Mouse (Mus musculus): ENCODE measurements around the gene Alox8. TPM values are rescaled to one million over a fixed set of nuclear protein-coding genes. Genes with fewer than 3 reads are reported as not detected.
A peak's percentile ranks its signal among the peaks of the same experiment; 100 is the strongest.

The Alox8 gene
- total RNA-seq, 2 experiments from 2014 or later = 0.07 TPM; not detected in 1

DNA sequence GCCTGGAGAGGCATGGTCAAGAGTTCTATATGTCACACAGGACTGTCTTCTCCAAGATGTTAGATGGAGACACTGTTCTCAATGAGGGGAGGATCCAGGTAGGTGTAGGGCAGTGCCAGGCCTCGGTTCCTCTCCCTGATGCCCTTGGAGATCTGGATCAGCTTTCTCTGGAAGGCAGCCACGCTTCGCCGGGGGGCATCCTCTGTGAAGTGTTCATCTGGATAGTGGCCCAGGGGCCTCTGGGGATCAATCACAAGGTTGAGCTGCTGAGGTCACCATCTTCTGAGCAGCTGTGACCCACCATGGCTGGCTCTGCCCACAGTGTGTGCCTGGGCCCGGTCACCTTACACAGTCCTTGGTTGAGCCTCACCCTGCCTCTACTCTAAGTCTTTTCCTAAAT is 12.6 kb downstream of the Alox8 start:
- ATAC-seq (replicated peaks; ENCODE audit: poor library complexity) = no peak

DNA sequence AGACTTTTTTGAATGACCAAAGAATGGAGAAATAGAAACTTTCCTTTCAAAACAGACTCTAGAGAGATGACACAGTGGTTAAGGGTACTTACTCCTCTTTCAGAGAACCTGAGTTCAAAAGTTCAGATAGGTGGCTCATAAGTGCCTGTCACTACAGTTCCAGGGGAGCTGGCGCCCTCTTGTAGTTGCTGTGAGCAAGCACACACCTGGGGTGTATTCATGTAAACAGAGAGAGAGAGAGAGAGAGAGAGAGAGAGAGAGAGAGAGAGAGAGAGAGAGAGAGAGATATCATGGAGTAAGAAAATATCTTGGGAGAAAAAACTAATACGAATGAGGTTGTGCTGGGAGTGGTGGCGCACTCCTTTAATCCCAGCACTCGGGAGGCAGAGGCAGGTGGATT is 17.5 kb downstream of the Alox8 start:
- no peak for ATAC-seq (replicated peaks; ENCODE audit: poor library complexity)

DNA sequence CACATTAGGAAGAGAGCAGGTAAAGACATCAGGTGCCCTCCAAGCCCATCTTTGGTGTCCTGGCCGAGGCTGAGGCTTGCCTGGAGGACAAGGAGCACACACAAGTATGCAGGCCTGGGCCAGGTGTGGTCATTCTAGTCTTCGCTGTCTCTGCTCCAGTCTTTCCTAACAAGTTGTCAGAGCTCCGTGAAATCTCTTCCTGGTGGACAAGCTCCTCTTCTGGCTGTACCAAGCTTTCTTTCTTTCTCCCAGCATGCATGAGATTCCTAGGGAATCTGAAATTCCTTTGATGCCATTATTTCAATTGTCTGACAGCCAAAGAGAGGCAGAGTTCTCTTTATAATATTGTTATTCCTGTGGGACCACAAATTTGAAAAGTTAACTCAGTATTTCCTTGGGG is 18.1 kb downstream of the Alox8 start:
- ATAC-seq (replicated peaks; ENCODE audit: poor library complexity) = no peak

DNA sequence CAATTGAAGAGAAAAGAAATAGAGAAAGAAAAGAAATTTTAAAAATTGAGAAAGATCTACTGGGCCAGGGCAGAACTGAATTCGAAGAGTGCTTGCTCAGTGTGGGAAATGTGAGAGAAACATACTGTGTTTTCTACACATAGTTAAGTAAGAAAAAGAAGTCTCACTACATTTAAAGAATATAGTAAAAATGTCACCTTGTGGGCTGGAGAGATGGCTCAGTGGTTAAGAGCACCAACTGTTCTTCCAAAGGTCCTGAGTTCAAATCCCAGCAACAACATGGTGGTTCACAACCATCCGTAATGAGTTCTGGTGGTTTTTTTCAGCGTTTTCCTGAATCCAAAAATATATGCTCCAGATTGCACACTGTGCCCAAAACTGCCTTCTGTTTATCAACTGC is 19.1 kb downstream of the Alox8 start:
- no peak for ATAC-seq (replicated peaks; ENCODE audit: poor library complexity)

DNA sequence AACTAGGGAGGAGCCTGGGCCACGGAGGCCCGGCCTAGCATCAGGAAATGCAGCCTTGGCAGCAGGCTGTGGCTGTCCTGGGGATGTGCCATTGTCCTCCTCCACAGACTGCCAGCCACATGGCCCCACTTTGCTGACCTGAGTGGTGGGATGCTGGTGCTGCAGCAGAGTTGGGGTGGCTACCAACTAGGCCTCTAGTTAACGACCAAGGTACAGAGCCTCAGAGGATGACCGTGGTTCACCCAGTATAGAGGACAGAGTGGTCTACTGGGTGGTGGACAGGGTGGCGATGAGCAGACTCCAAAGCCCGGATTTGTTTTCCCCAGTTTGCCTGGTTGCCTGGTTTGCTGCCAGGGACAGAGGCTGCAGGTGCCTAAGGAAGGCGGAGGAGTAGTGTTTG is 22.9 kb downstream of the Alox8 start:
- no peak for ATAC-seq (replicated peaks; ENCODE audit: poor library complexity)

DNA sequence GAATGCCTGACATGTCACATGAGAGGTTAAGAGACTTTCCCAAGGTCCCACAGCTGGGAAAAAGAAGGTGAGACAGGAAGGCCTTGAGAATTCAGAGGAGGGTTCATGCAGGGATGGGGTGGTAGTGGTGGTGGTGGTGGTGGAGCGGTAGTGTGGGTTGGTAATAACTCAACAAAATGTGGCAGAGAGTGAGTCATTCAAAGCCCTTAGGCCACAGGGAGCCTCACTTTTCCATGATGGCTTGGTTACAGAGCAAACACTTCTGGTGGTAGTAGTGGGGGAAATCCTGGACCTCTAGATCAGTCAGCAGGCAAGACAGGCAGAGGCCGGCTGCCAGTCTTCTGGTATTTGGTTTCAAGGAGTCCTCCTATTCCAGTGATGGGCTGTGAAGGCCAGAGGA is 25.0 kb downstream of the Alox8 start:
- ATAC-seq (replicated peaks; ENCODE audit: poor library complexity) = no peak

DNA sequence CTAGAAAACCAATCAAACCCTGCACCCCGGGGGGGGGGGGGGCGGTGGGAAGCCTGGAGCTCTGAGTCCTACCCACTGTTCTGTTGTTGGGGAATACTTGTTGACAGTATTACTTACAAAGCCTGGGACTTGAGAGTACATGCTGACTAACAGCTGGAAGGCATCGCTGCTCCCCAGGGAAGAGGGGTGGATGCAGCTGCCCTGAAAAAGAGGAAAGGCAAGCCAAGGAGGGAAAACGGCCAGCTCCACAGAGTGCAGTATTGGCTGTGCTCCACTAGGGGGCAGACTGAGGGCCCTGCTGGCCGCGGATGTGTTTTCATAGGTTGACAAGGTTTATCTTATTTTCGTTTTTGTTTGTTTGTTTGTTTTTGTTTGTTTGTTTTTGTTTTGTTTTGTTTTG is 26.0 kb downstream of the Alox8 start:
- peak; percentile 54; the same call in 1 of the 2 replicates for ATAC-seq (replicated peaks; ENCODE audit: poor library complexity)

DNA sequence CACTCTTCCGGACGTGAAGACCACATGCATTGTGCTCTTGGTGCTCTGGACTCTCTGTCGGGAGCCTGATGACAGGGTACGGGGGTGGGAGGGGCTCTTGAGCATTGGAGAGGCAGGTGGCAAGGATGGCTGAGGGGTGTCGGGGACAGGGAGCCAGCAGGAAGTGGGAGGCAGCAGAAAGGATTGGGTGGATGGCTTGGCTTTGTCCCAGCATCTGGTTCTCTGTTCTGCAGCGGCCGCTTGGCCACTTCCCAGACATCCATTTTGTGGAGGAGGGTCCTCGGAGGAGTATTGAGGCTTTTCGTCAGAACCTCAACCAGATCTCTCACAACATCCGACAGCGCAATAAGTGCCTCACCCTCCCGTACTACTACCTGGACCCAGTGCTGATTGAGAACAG is 28.3 kb downstream of the Alox8 start:
- ATAC-seq (replicated peaks; ENCODE audit: poor library complexity) = no peak

DNA sequence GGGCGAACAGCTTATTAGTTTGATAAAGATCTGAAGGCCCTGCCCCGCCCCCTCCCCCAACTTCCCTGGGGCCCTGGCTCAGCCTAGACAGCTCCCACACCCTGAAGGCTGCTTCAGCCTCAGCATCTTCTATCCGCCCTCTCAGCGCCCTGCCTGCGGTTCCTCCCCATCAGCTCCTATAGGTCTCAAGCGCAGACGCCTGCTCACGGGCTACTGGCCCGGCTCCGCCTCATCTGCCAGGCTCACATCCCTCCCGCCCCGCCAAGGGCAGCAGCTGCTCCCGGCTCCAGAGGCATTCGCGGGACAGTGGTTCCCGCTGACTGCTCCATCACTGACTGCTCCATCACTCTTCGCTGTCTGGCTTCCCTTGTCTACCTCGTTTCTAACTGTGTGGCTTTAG is 40.8 kb downstream of the Alox8 start, which contains the start of gene Alox12b:
Alox12b (plus strand) TSS at position 190 of the 400 bp plus-strand sequence.
- ATAC-seq (replicated peaks; ENCODE audit: poor library complexity) = 0 out of 2 replicates have a peak, but pooled peaks have one; percentile 29

DNA sequence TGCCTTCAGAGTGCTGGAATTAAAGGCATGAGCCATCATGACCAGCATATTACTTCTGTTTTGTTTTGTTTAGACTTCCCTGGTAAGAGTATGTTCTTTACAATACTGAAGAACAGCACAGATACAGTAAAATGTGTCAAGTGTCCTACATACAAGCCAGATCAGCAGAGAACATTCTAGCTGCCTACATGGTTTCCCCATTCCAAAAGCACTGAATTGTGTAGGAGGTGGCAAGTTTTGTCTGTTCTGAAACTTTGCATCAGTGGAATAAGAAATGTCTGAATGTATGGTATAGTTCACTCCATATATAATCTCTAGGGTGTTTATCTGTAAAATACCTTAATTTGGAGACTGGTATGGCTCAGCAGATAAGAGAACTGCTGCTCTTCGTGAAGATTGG is 42.3 kb downstream of the Alox8 start:
- ATAC-seq (replicated peaks; ENCODE audit: poor library complexity) = peak; percentile 46; the same call in 1 of the 2 replicates

DNA sequence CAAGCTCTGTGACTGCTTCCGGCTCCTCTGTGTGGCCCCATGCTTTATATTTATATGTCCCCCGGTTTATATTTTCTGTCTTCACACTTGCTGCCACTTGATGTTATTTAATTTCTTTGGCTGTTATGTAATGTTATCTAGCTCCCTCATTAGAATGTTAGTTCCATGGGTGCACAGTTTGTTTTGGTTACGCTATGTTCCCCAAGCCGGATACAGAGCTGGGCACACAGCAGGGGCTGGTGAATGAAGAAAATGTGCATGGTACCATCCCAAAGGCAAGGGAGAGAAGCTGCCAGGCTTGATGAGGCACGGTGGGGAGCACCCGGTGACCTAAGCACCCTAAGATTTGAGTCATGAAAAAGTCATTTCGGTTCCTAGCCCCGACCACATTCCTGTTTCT is 43.8 kb downstream of the Alox8 start:
- no peak for ATAC-seq (replicated peaks; ENCODE audit: poor library complexity)

DNA sequence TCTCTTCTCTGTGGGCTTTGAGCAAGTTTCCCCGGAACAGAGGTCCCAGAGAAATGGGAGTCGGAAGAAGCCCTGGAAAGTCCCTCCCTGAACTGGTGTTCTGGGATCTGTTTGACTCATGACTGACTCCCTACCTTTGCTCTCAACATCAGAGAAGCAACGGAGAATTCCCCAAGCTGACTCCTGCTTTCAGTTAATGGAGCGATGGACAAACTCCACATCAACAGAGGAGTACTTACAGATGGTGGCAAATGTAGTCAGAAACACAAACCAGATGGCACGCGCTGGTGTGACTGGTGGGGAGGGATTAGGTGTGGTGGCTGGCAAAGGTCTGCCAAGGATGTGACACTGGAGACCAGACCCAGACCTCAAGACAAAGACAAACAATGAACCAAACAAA is 46.6 kb downstream of the Alox8 start:
- ATAC-seq (replicated peaks; ENCODE audit: poor library complexity) = no peak

DNA sequence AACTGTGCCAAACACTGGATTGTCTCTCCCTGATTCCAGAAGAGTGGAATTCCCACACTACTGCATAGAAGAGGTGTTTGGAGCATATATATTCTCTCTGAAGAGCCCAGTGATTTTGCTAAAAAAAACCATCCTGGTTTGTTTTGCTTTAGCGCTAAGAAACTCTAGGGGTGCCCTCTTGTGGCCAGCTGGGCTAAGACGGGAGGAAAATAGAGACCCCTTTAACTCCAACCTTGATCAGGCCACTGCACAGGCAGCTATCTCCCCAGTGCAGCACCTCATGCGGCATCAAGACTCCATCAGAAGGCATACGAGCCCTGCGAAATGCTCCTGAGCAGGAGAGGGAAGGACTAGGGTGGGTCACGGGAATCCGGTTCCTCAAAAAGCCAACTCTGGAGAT is 47.2 kb downstream of the Alox8 start:
- ATAC-seq (replicated peaks; ENCODE audit: poor library complexity) = peak; percentile 94

DNA sequence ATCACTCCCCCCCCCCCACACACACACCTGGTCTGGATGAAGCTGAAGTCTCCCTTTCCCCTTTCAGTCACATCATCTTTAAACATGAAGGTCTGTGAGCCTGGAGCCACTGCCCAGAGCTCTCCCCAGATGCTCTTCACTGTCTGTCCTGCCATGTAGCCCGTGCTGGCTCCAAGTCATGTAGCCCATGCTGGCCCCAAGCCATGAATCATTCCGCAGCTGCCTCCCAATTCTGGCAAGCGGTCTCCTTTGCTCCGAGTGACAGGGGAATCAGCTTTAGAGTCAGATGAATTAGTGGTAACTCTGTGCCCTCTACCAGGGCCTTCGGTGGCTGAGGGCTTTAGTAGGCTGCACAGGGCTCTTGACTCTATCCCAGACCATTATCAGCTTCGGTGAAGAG is 47.9 kb downstream of the Alox8 start:
- ATAC-seq (replicated peaks; ENCODE audit: poor library complexity) = no peak

DNA sequence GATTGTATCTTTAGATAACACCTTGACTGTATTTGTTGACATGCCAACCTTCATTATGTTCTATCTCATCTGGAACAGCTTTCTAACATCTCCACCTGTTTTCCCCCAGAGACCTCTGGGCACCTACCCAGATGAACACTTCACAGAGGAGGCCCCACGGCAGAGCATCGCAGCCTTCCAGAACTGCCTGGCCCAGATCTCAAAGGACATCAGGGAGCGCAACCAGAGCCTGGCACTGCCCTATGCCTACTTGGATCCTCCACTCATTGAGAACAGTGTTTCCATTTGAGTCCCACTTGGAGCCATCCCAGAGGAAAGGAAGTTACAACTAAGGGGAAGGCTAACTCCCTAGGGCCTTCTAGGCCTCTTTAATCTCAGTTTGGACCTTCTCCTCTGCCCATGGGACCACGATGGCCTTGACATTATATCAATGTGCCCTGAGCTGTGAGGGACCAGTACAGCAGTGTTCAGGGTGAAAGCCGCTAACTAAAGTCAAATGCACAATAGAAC is 49.1 kb downstream of the Alox8 start:
- no peak for ATAC-seq (replicated peaks; ENCODE audit: poor library complexity)

DNA sequence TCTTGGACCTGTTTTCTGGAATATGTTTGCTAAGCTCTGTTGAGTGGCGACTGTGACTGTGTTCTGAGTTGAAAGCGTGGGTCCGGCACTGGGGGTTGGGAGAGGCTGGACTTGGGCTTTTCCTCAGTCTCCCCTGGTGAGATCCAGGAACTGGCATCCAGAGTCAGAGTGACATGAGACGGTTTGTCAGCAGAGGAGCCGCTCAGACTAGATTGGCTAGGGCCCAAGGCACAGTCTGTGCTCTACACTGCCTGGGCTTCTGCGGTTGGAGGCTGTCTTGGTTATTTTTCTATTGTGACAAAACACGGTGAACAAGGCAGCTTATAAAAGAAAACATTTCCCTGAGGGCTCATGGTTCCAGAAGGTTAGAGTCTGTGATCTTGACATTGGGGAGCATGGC is 50.1 kb downstream of the Alox8 start:
- ATAC-seq (replicated peaks; ENCODE audit: poor library complexity) = no peak

DNA sequence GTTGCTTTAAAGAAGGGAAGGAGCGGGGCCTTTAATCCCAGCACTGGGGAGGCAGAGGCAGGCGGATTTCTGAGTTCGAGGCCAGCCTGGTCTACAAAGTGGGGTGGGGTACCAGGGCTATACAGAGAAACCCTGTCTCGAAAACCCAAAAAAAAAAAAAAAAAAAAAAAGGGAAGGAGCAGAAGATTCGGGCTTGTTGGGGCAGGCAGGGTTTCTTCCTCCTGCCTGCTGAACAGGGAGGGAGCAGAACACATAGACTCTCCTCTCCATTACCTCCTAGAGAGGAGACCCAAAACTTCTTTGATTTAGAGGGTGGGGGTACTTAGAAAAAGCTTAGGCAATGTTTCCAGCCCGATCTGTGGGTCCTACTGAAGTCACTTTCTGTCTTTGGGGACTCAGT is 62.3 kb downstream of the Alox8 start:
- ATAC-seq (replicated peaks; ENCODE audit: poor library complexity) = no peak

DNA sequence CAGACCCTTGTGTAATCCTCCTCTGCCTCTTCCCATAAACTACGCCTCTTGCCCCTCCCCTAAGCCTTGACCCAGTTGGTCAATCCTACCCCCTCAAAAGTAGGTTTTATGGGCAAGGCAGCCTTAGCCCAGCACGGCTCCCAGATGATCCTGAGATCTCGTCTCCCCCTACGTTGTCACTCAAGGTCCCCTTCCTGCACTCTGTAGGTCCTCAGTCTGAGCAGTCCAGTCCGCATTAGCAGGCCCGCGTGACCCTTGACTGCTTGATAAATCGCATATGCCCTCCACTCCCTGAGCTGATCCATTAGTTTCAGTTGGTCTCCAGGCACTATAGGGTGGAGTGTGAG is 63.0 kb downstream of the Alox8 start:
- no peak for ATAC-seq (replicated peaks; ENCODE audit: poor library complexity)

Other genes starting within 250 kb of the Alox8 start
- gene Arhgef15, start 240.4 kb downstream of the Alox8 start, total RNA-seq (2015) = not detected in 2 replicates
- 0.04 and 0.98 TPM in 2 replicates for gene Arhgef15, start 240.4 kb downstream of the Alox8 start, total RNA-seq (2017)
- 2.2 and 2.8 TPM in 2 replicates for gene Slc25a35, start 229.7 kb downstream of the Alox8 start, total RNA-seq (2015)
- gene Slc25a35, start 229.7 kb downstream of the Alox8 start, total RNA-seq (2017) = 0.30 and 0.75 TPM in 2 replicates
- gene Rangrf, start 222.7 kb downstream of the Alox8 start, total RNA-seq (2015) = 91.0 and 123 TPM in 2 replicates
- gene Rangrf, start 222.7 kb downstream of the Alox8 start, total RNA-seq (2017) = 46.3 and 54.1 TPM in 2 replicates
- 24.8 and 31.3 TPM in 2 replicates for gene Pfas, start 189.4 kb downstream of the Alox8 start, total RNA-seq (2015)
- 34.9 and 48.8 TPM in 2 replicates for gene Pfas, start 189.4 kb downstream of the Alox8 start, total RNA-seq (2017)
- 27.8 and 33.7 TPM in 2 replicates for gene Ctc1, start 181.9 kb downstream of the Alox8 start, total RNA-seq (2015)
- 21.2 and 27.2 TPM in 2 replicates for gene Ctc1, start 181.9 kb downstream of the Alox8 start, total RNA-seq (2017)
- 100 and 103 TPM in 2 replicates for gene Aurkb, start 152.2 kb downstream of the Alox8 start, total RNA-seq (2015)
- gene Aurkb, start 152.2 kb downstream of the Alox8 start, total RNA-seq (2017) = 103 and 128 TPM in 2 replicates
- gene Borcs6, start 138.1 kb downstream of the Alox8 start, total RNA-seq (2015) = 6.2 and 7.6 TPM in 2 replicates
- gene Borcs6, start 138.1 kb downstream of the Alox8 start, total RNA-seq (2017) = 6.6 and 6.7 TPM in 2 replicates
- gene Tmem107, start 127.0 kb downstream of the Alox8 start, total RNA-seq (2015) = 18.6 and 23.4 TPM in 2 replicates
- 23.9 and 40.6 TPM in 2 replicates for gene Tmem107, start 127.0 kb downstream of the Alox8 start, total RNA-seq (2017)
- gene Vamp2, start 109.4 kb downstream of the Alox8 start, total RNA-seq (2015) = 36.6 and 41.2 TPM in 2 replicates
- gene Vamp2, start 109.4 kb downstream of the Alox8 start, total RNA-seq (2017) = 8.2 and 12.8 TPM in 2 replicates
- 8.3 and 8.8 TPM in 2 replicates for gene Per1, start 102.6 kb downstream of the Alox8 start, total RNA-seq (2015)
- 4.0 and 4.8 TPM in 2 replicates for gene Per1, start 102.6 kb downstream of the Alox8 start, total RNA-seq (2017)
- gene Hes7, start 77.4 kb downstream of the Alox8 start, total RNA-seq (2015) = not detected in 2 replicates
- not detected in 2 replicates for gene Hes7, start 77.4 kb downstream of the Alox8 start, total RNA-seq (2017)
- not detected in 2 replicates for gene 9130213A22Rik, start 75.3 kb downstream of the Alox8 start, total RNA-seq (2015)
- gene 9130213A22Rik, start 75.3 kb downstream of the Alox8 start, total RNA-seq (2017) = not detected in 2 replicates
- gene Aloxe3, start 71.9 kb downstream of the Alox8 start, total RNA-seq (2015) = not detected in 2 replicates
- not detected in 2 replicates for gene Aloxe3, start 71.9 kb downstream of the Alox8 start, total RNA-seq (2017)
- not detected in 2 replicates for gene Alox12b, start 40.9 kb downstream of the Alox8 start, total RNA-seq (2015)
- not detected in 2 replicates for gene Alox12b, start 40.9 kb downstream of the Alox8 start, total RNA-seq (2017)
- 0.10 TPM in 1 of 2 replicates, not detected in the other for gene Gucy2e, start 39.2 kb upstream of the Alox8 start, total RNA-seq (2015)
- 0.03 TPM in 1 of 2 replicates, not detected in the other for gene Gucy2e, start 39.2 kb upstream of the Alox8 start, total RNA-seq (2017)
- gene Cntrob, start 125.9 kb upstream of the Alox8 start, total RNA-seq (2015) = 30.5 and 49.5 TPM in 2 replicates
- gene Cntrob, start 125.9 kb upstream of the Alox8 start, total RNA-seq (2017) = 26.9 and 29.8 TPM in 2 replicates
- 117 and 136 TPM in 2 replicates for gene Trappc1, start 126.1 kb upstream of the Alox8 start, total RNA-seq (2015)
- 87.2 and 103 TPM in 2 replicates for gene Trappc1, start 126.1 kb upstream of the Alox8 start, total RNA-seq (2017)
- 0.07 and 0.34 TPM in 2 replicates for gene Kcnab3, start 128.4 kb upstream of the Alox8 start, total RNA-seq (2015)
- gene Kcnab3, start 128.4 kb upstream of the Alox8 start, total RNA-seq (2017) = 0.14 TPM in 1 of 2 replicates, not detected in the other
- 4.3 and 6.2 TPM in 2 replicates for gene Rnf227, start 142.6 kb upstream of the Alox8 start, total RNA-seq (2015)
- 5.1 and 7.1 TPM in 2 replicates for gene Rnf227, start 142.6 kb upstream of the Alox8 start, total RNA-seq (2017)
- 17.0 and 22.4 TPM in 2 replicates for gene Chd3, start 171.6 kb upstream of the Alox8 start, total RNA-seq (2015)
- 19.9 and 38.2 TPM in 2 replicates for gene Chd3, start 171.6 kb upstream of the Alox8 start, total RNA-seq (2017)
- 114 and 125 TPM in 2 replicates for gene Naa38, start 197.6 kb upstream of the Alox8 start, total RNA-seq (2015)
- gene Naa38, start 197.6 kb upstream of the Alox8 start, total RNA-seq (2017) = 146 and 205 TPM in 2 replicates
- gene Cyb5d1, start 197.8 kb upstream of the Alox8 start, total RNA-seq (2015) = 15.4 and 16.6 TPM in 2 replicates
- gene Cyb5d1, start 197.8 kb upstream of the Alox8 start, total RNA-seq (2017) = 34.2 and 50.3 TPM in 2 replicates
- 0.07 and 0.42 TPM in 2 replicates for gene Tmem88, start 200.4 kb upstream of the Alox8 start, total RNA-seq (2015)
- 0.12 TPM in 1 of 2 replicates, not detected in the other for gene Tmem88, start 200.4 kb upstream of the Alox8 start, total RNA-seq (2017)
- gene Kdm6b, start 215.8 kb upstream of the Alox8 start, total RNA-seq (2015) = 10.4 and 11.7 TPM in 2 replicates
- 1.8 and 2.9 TPM in 2 replicates for gene Kdm6b, start 215.8 kb upstream of the Alox8 start, total RNA-seq (2017)

All from megakaryocyte progenitor cell, adult 5-6 weeks (primary cell).